Mouse (Mus musculus) liver, postnatal 0 days (tissue): ENCODE results near the gene Rnf126. TPM values are rescaled to one million over a fixed set of nuclear protein-coding genes. Genes with fewer than 3 reads are reported as not detected.

Experiments used
- ATAC-seq: fragments of 200-750 bp; cut with Nextera tagmentation; 2 replicates; pipeline ENCODE4 v1.8.0; 2017; ENCODE audit warnings: mild to moderate bottlenecking, moderate library complexity
- DNase-seq: peaks from one replicate; pipeline ENCODE4 v3.0.0-alpha.2; 2016
- H3K27ac ChIP-seq: fragments of 300-500 bp; sonication (generic); 2 replicates; pipeline ENCODE4 v1.5.1; 2014; ENCODE audit warnings: antibody characterized with exemption, moderate library complexity, mild to moderate bottlenecking, low read depth
- H3K27me3 ChIP-seq: fragments of 300-500 bp; sonication (generic); 2 replicates; pipeline ENCODE4 v1.6.1; 2014; ENCODE audit warnings: low read length, control low read depth, mixed read lengths; ENCODE audit not compliant: insufficient read depth
- H3K36me3 ChIP-seq: fragments of 300-500 bp; sonication (generic); replicated peaks from 2 replicates; pipeline ENCODE4 v1.6.1; 2014; ENCODE audit warnings: mild to moderate bottlenecking, control low read depth, low read length, moderate library complexity, mixed read lengths; ENCODE audit not compliant: insufficient read depth
- H3K4me1 ChIP-seq: fragments of 300-500 bp; sonication (generic); 2 replicates; pipeline ENCODE4 v1.6.1; 2014; ENCODE audit warnings: antibody characterized with exemption, mild to moderate bottlenecking, control low read depth; ENCODE audit not compliant: insufficient read depth
- H3K4me2 ChIP-seq: fragments of 300-500 bp; sonication (generic); 2 replicates; pipeline ENCODE4 v1.6.1; 2014; ENCODE audit warnings: low read depth, mild to moderate bottlenecking, low read length, moderate library complexity, mixed read lengths
- H3K4me3 ChIP-seq: fragments of 300-500 bp; sonication (generic); 2 replicates; pipeline ENCODE4 v1.5.1; 2014; ENCODE audit warnings: low read depth, low read length
- H3K9ac ChIP-seq: fragments of 300-500 bp; sonication (generic); replicated peaks from 2 replicates; pipeline ENCODE4 v1.6.1; 2014; ENCODE audit warnings: mild to moderate bottlenecking, moderate library complexity
- H3K9me3 ChIP-seq: fragments of 300-500 bp; sonication (generic); 2 replicates; pipeline ENCODE4 v1.6.1; 2016; ENCODE audit warnings: mild to moderate bottlenecking, control low read depth, low read length, mixed read lengths
- CTCF ChIP-seq: sonication (generic); IDR thresholded peaks from 2 replicates; pipeline ENCODE4 v1.5.1; 2016; ENCODE audit warnings: antibody characterized with exemption, low read depth
- EP300 ChIP-seq: IDR thresholded peaks from 2 replicates; pipeline ENCODE4 v1.6.1; 2016; ENCODE audit warnings: antibody characterized with exemption, low read depth, mild to moderate bottlenecking
- WGBS: fragments of 180-500 bp; shearing (Covaris S2); extraction: QIAGEN DNeasy Blood & Tissue Kit; methylation state at CpG from one replicate; pipeline ENCODE4 v1.1.7; 2014; ENCODE audit not compliant: insufficient replicate concordance; 5-methylcytosine and 5-hydroxymethylcytosine counted together
- polyA plus RNA-seq: library from polyadenylated mRNA; unstranded; fragments of >200 nt; fragmentation: Nextera tagmentation; extraction: Ambion mirVana; gene quantifications from 2 replicates; pipeline ENCODE4 v1.2.1, GENCODE M21; 2015

Rnf126 gene
- polyA plus RNA-seq, 1 experiment from 2014 or later: 28.2 TPM

- DNase-seq (peak; percentile 15), ATAC-seq (no peak)
- Histone ChIP-seq H3K36me3 (no peaks in the 10 kb centered on the region), H3K4me3 (no peak overlapping the region), H3K9ac (no peak overlapping the region), H3K27ac (no peak overlapping the region), H3K9me3 (0 out of 2 replicates have a peak, but pooled peaks cover 4% of the 10 kb centered on the region), H3K27me3 (peaks cover 6% of the 10 kb centered on the region; the same call in 1 of the 2 replicates), H3K4me1 (peaks cover 13% of the 10 kb centered on the region), H3K4me2 (no peak overlapping the region)
- TF ChIP-seq EP300 (no peak), CTCF (peak; percentile 47)
- 91% methylated on average over 3 of the region's 3 CpGs for WGBS
Measured at GRCm38 (mm10) chr10:79772320-79772719, 5.6 kb upstream of the Rnf126 start.

DNA sequence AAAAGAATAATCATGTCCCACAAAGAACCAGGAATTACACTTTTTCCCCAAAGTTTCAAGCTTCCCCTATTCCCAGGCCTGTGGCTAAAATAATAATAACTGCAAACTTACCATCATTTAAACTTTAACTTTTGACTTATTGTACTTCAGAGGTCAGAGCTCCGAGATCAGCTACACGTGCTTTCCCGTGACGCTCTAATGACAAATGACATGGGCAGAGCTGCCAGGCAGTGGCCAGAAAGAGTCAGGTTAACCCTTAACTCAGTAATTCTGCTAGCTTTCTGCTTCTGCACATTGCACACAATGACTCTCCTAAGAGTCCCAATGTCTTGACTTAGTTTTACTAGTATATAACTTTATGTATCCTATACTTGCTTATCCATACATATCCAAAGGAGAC is 2.6 kb upstream of the Rnf126 start:
- 0 out of 2 replicates have a peak, but pooled peaks cover 4% of the 10 kb centered on the region for H3K9me3 ChIP-seq
- TF ChIP-seq EP300 (no peak), CTCF (no peak)
- no peaks in the 10 kb centered on the region for H3K36me3 ChIP-seq
- H3K4me1 ChIP-seq: peaks cover 22% of the 10 kb centered on the region
- ATAC-seq (no peak), DNase-seq (no peak)
- no peak overlapping the region for H3K9ac ChIP-seq
- H3K27me3 ChIP-seq: no peaks in the 10 kb centered on the region
- H3K4me2 ChIP-seq: no peak overlapping the region
- 54% methylated on average over 4 of the region's 4 CpGs for WGBS
- H3K4me3 ChIP-seq: no peak overlapping the region
- no peak overlapping the region for H3K27ac ChIP-seq

DNA sequence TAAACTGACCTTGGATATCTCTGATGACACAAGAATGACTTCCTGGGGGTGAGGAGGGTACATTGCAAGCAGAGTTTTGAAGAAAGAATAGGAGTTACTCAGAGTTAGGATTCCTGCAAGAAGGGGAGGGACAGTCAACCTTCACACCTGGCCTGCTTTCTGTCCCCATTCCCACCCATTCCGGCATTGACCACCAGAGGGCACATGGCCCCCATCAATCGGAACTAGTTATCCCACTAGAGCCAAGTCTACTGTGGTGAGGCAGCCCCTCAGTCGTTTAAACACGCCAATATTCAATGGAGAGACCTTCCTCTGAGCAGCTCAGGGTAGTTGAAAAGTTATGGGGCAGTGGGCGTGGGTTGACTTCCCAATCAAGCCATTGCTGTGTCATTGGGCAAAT is 1.6 kb upstream of the Rnf126 start:
- no peak for ATAC-seq
- no peak overlapping the region for H3K27ac ChIP-seq
- 0 out of 2 replicates have a peak, but pooled peaks cover 4% of the 10 kb centered on the region for H3K9me3 ChIP-seq
- no peak overlapping the region for H3K4me2 ChIP-seq
- peaks cover 30% of the 10 kb centered on the region for H3K4me1 ChIP-seq
- no peaks in the 10 kb centered on the region for H3K27me3 ChIP-seq
- 0 out of 2 replicates have a peak, but pooled peaks cover 2% of the 10 kb centered on the region for H3K36me3 ChIP-seq
- no peak overlapping the region for H3K4me3 ChIP-seq
- peak; percentile 83 for DNase-seq
- no peak overlapping the region for H3K9ac ChIP-seq
- 5% methylated on average over 5 of the region's 5 CpGs for WGBS
- no peak for TF ChIP-seq EP300
- peak; percentile 96 for TF ChIP-seq CTCF

GRCm38 (mm10) chr10:79767372-79768244 is 856 bp upstream of the Rnf126 start:
- no peaks in the 10 kb centered on the region for H3K27me3 ChIP-seq
- peaks cover 30% of the 10 kb centered on the region for H3K4me1 ChIP-seq
- 0 out of 2 replicates have a peak, but pooled peaks cover 4% of the 10 kb centered on the region for H3K9me3 ChIP-seq
- peak overlapping the region; percentile 85 for H3K4me2 ChIP-seq
- H3K9ac ChIP-seq: peak overlapping the region; percentile 96
- DNase-seq: peak; percentile 81
- peaks cover 2% of the 10 kb centered on the region; the same call in 1 of the 2 replicates for H3K36me3 ChIP-seq
- 12% methylated on average over 40 of the region's 40 CpGs for WGBS
- TF ChIP-seq EP300: no peak
- TF ChIP-seq CTCF: no peak
- peak; percentile 38 for ATAC-seq
- peak overlapping the region; percentile 71 for H3K27ac ChIP-seq
- peak overlapping the region; percentile 96 for H3K4me3 ChIP-seq

DNA sequence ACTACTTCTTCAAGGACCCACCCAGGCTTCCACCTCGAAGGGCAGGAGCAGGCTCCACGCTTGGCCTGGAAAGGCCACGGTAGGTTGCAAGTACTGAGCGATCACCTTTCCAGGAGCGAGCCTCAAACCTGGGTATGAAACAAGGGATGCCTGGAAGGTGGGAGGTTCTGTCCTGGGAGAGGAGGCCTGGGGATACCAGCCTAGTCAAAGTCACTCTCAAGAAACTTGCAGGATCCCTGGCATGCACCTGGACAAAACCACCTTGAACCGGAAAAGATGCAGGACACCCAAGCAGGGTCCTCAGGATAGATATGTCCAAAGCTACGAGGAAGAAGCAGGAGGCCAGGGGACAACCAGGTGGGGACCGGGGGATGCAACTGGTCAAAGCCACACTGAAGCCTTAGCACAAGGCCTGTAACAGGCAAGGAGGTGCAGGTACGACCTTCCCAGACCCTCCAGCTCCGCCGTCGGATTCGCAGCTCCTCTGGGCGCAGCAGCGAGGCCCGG is 698 bp downstream of the Rnf126 start:
- Histone ChIP-seq H3K27me3 (no peaks in the 10 kb centered on the region), H3K9me3 (no peaks in the 10 kb centered on the region), H3K9ac (peak overlapping the region; percentile 96), H3K27ac (peak overlapping the region; percentile 95), H3K36me3 (peaks cover 18% of the 10 kb centered on the region), H3K4me2 (peak overlapping the region; percentile 85), H3K4me1 (peaks cover 30% of the 10 kb centered on the region), H3K4me3 (peak overlapping the region; percentile 96)
- WGBS: 5% methylated on average over 16 of the region's 16 CpGs
- no peak for DNase-seq
- no peak for ATAC-seq
- TF ChIP-seq EP300 (no peak), CTCF (no peak)

GRCm38 (mm10) chr10:79765228-79765745 is 1.5 kb downstream of the Rnf126 start:
- DNase-seq (no peak), ATAC-seq (peak; percentile 2; the same call in 1 of the 2 replicates)
- Histone ChIP-seq H3K9ac (peak overlapping the region; percentile 96), H3K9me3 (no peaks in the 10 kb centered on the region), H3K36me3 (peaks cover 25% of the 10 kb centered on the region), H3K4me1 (peaks cover 30% of the 10 kb centered on the region), H3K4me3 (peak overlapping the region; percentile 96; the same call in 1 of the 2 replicates), H3K4me2 (peak overlapping the region; percentile 85), H3K27me3 (no peaks in the 10 kb centered on the region), H3K27ac (peak overlapping the region; percentile 95)
- 59% methylated on average over 2 of the region's 2 CpGs for WGBS
- no peak for TF ChIP-seq EP300
- no peak for TF ChIP-seq CTCF
